Mouse (Mus musculus) fat pad, adult 2 months (tissue): ENCODE results near the gene Hp.

Experiments
- DNase-seq: peaks from one replicate; pipeline ENCODE4 v3.0.0-alpha.2; 2011; ENCODE audit warnings: low read depth, low spot score; ENCODE audit errors: extremely low read depth

Hp gene

DNA sequence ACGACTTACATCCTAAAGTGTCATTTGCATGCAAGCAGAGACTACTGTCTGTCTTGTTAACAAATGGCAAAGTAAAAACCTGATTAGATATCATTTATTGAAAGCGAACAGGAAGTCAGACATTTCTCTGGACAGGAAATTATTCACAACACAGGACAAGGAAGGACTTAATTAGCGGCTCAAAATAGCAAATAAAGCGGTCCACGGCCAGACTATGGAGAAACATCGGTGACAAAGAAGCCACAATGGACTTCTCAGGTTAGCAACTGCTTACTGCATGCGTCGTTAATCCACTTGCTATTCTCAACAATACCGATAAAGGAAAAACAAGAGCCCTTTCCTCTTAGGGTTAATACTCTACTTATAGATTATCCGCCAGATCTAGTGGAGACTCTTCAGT, 14.2 kb downstream of the Hp start:
- DNase-seq, result no peak

DNA sequence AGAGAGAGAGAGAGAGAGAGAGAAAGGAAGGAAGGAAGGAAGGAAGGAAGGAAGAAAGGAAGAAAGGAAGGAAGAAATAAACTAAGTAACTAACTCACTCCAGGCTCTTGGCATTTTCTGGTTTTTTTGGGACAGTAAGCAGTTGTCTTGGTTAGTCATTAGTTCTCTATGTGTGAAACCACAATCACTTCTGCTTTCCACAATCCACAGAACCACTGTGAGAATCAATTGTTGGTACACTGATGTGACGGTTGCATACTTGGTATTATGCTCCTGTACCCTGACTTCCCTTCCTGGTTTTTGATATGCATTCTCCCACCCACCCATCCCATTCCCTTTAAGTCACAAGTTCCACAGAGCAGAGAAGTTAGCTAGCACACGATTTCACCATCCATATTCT, 15.1 kb downstream of the Hp start:
- DNase-seq, result no peak

DNA sequence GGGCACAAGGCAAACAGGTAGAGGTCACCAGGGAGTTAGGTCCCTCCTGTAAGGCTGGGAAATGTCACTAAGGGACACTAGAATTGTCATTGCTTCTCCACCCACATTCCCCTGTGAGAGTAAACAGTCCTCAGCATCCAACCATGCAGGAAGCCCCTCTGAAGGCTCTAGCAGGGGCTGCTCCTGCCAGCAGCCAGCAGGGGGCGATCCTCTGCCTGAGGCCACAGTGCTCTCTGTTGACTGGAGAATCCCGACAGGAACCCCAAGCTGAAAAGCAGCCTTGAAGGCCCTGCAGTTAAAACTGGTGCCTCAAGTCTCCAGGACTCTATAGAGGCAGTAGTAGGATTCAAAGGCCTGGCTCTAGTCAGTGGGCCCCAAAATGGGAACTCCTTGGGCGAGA, 27.3 kb downstream of the Hp start:
- DNase-seq, result no peak

DNA sequence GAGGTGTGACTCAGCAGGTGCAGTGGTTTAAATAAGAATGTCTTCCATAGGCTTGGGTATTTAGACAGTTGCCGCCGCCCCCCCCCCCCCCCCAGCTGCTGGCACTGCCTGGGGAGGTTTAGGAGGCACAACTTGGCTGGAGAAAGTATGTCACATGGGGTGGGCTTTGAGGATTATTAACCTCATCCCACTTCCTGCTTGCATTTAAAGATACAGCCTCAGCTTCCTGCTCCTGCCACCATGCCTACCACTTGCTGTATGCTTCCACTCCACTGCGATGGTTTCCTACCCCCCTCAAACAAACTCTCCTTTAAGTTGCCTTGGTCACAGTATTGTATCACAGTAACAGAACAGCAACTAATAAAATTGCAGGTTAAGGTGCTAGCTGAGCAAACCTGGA, 34.9 kb downstream of the Hp start:
- DNase-seq, result no peak

DNA sequence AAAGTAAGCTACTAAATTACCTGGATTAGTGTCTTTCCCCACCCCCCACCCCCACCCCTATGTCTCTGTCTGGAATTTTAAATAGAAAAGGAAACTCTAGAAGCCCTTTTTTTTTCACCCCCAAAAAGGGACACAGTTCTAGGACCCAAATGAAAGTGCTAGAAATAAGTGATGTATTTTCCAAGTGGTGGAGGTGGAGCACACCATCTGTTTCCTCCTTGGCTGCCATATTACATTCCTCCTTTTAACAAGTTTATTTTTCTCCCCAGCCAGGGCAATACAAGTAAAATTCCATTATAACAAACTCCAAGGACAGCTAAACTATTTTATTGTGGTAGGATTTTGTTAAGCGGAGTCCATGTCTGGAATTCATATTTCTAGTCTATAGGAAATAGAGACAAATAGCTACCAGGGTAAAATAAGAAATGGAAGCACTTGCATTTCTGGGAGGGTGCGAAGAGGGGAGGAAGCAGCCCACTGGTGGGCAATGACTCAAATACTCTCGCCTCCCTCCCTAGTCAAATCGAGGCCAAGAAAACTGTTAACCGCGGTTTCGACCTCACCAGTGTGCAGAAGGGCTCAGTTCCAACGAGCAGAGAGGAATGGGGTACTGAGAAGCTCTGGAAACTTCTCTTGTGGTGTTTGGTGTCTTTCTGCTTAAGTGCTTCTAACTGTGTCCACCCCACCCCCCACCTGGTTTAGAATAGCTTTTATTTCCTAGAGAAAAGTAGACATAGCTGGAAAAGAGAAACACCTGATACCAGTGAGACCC, 36.0 kb downstream of the Hp start:
- DNase-seq, result no peak

DNA sequence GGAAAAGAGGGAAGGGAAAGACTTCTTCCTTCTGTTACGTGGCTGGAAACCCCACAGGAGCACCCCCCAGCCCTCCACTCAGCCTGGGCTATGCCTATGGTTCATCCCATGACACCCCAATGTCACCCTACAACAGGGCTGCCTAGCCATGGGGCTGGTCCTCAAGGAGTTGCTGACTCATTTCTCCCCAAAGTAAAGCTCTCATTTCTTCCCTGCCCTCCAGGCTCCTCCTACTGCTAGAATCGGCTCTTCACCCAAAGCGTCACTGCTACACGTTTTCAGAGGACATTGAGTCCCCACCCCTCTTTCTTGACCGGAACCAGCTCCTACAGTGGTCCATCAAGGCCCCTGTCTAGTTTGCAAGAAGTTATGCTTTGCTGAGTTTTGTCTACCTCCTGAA, 36.8 kb downstream of the Hp start:
- DNase-seq, result no peak

DNA sequence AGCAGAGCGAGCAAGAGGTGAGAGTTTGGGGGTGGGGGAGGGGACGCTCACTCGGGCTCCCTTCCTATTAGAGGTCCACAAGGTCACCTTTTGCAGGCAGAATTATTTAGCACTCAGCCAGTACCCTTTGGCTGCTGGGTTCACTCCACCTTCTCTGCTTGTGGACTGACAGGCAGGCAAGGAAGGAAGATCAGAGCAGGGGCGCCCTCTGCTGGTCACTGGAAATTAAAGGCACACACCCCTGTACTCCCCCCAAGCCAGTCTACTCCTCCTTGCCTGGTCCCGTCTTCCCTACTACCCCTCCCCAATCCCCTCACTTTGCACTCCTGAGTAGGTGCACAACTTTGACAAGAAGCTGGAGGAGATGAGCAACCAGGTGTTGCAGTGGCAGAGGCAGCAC, 42.3 kb downstream of the Hp start:
- DNase-seq, result no peak

DNA sequence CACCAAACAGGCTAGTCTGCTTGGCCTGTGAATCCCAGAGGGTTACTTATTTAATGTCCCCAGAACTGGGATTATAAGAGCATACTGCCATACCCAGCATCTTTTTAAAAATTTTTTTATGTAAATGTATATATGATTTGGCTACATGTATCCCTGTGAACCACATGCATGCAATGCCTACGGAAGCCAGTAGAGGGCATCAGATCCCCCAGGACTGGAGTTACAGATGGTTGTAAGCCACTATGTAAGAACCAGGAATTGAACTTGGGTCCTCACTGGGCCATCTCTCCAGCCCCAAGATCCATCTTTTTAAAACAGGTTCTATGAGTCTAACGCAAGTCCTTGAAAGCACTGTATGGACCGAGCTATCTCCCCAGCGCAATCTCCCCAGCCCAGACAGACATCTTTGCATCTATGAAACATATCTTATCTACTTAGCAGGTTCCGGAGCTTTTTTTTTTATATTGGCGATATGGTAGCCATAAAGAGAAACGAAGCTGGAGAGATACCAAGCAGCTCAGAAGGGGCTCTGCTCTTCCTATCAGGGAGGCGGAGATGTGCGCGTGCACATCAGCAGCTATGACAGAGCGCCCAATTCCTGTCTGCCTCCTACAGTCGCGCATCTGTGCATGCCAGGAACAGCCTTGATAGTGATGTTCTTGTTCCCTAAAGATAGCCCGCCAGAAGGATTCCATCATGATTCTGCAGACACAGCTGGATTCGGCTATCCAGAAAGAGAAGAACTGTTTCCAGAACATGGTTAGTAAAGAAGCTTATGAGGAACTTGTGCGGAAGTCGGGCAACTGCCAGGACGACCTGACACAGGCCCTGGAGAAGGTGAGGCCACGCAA, 43.6 kb downstream of the Hp start:
- no peak for DNase-seq
